Mouse (Mus musculus) brain, embryonic 14.5 days (tissue): Measurements from ENCODE around the gene Gm20721.

Experiments used
- CTCF ChIP-seq: fragments of 200-500 bp; IDR thresholded peaks from 2 replicates; pipeline ENCODE4 v1.5.1; 2012; ENCODE audit warnings: inconsistent platforms, mild to moderate bottlenecking, moderate library complexity, borderline replicate concordance; ENCODE audit not compliant: insufficient read depth, insufficient read length; ENCODE audit errors: extremely low read depth
- POLR2A ChIP-seq: fragments of 200-500 bp; IDR thresholded peaks from 2 replicates; pipeline ENCODE4 v1.6.1; 2012; ENCODE audit warnings: mild to moderate bottlenecking, inconsistent platforms, borderline replicate concordance; ENCODE audit not compliant: poor library complexity, insufficient read depth, insufficient read length, severe bottlenecking; ENCODE audit errors: extremely low read depth

DNA sequence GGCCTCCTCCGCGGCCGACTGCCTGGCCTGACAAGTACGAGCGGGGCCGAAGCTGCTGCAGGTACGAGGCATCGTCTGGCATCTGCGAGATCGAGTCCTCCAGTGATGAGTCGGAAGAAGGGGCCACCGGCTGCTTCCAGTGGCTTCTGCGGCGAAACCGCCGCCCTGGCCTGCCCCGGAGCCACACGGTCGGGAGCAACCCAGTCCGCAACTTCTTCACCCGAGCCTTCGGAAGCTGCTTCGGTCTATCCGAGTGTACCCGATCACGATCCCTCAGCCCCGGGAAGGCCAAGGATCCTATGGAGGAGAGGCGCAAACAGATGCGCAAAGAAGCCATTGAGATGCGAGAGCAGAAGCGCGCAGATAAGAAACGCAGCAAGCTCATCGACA, 46.7 kb downstream of the Gm20721 start:
- no peak for TF ChIP-seq POLR2A
- no peak for TF ChIP-seq CTCF
